7 mouse cellular contexts compared by ENCODE assay signal in the genomic region with DNA sequence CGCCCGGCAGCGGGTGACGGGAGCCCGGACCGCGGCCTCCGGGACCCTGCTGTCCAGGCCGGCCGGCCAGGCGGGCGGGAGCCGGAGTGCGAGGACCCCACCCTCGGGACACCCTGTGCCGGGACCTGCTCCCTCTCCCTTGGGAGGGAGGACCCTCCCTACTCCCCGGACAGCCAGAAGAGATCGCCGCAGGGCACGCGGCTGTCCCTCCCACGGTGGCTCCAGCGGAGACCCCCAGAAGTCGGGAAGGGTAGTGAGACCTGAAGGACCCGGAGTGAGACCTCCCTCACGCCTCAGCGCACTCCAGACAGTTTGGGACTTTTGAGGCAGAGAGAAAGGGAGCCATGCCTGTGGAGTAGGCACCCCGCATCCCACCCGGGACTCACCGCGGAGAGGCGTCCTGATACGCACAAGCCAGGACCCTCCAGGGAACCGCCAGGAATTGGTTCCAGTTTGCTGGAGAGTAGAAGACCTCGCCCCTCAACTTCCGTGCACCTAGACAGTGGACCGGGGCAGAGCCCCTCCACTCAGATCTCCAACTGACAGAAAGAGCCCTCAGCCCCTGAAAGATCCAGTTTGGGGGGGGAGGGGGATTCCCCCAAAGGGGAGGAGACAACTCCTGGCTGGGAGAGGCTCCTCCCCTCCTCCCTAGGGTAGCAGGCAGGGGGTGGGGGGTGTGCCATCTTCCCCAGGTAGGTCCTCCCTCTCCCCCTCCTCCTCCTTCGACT. TPM values are rescaled to one million over a fixed set of nuclear protein-coding genes. Genes with fewer than 3 reads are reported as not detected.
DNase-seq lines count a peak whose midpoint lies in the region; ATAC-seq and TF ChIP-seq lines count a peak whose summit lies in the region.

No protein-coding gene starts in this region.

- no peaks in the 10 kb centered on the region for H3K36me3 ChIP-seq in ES-E14 (ENCODE audit: control insufficient read depth, insufficient read depth, low read length, poor library complexity, severe bottlenecking)
- no peaks in the 10 kb centered on the region; the same call in 1 of the 2 replicates for H3K36me3 ChIP-seq in heart, embryonic 15.5 days

- no peaks in the 10 kb centered on the region for H3K27me3 ChIP-seq in heart, embryonic 15.5 days

- H3K4me3 ChIP-seq in ES-E14 (ENCODE audit: insufficient read depth in 1 of 2, low read depth in 1 of 2, low read length in 2 of 2, poor library complexity in 1 of 2, severe bottlenecking in 1 of 2), result peak overlapping the region; percentile 78 to 82
- H3K4me3 ChIP-seq in heart, embryonic 15.5 days, result peak overlapping the region; percentile 95

- peak; percentile 68 for ATAC-seq in heart, embryonic 15.5 days (replicated peaks; ENCODE audit: insufficient number of reproducible peaks, insufficient read depth, low FRiP score, low read depth)
- ATAC-seq in megakaryocyte, adult 5-6 weeks (ENCODE audit: poor library complexity, severe bottlenecking), result peak; percentile 28

- peaks cover 0 to 10% of the 10 kb centered on the region in 2 experiments; a peak in 1 of 4 replicates for H3K4me1 ChIP-seq in ES-E14 (ENCODE audit: control insufficient read depth in 2 of 2, insufficient read depth in 2 of 2, low read length in 2 of 2, poor library complexity in 1 of 2)
- peaks cover 43% of the 10 kb centered on the region for H3K4me1 ChIP-seq in heart, embryonic 15.5 days (replicated peaks)

- 0% methylated on average over 37 of the region's 38 CpGs for WGBS in heart, embryonic 15.5 days

- H3K9ac ChIP-seq in ES-E14 (ENCODE audit: insufficient read depth, low read depth, low read length, poor library complexity, severe bottlenecking), result peak overlapping the region; percentile 75
- H3K9ac ChIP-seq in heart, embryonic 15.5 days, result peak overlapping the region; percentile 94

- in situ Hi-C loops in ES-E14 (cut with MboI; ENCODE audit: low sequenced_read_pairs in 2 of 2, unreplicated experiment in 2 of 2), result no loop called here

- H3K4me2 ChIP-seq in heart, embryonic 15.5 days, result peak overlapping the region; percentile 87

- H3K27ac ChIP-seq in ES-E14 (ENCODE audit: insufficient read depth, low read depth, low read length, poor library complexity, severe bottlenecking), result no peak overlapping the region
- H3K27ac ChIP-seq in heart, embryonic 15.5 days, result peak overlapping the region; percentile 85

- DNase-seq in ES-E14 (ENCODE audit: low read depth, low spot score), result no peak
- DNase-seq in T-cell, adult 2 months (ENCODE audit: low spot score), result peak; percentile 7
- peak; percentile 51 for DNase-seq in embryo, embryonic 9.5 days (ENCODE audit: extremely low spot score)
- peak; percentile 40 for DNase-seq in kidney, postnatal 14 days
- peak; percentile 49 to 70 for DNase-seq in spleen, postnatal 10 days (ENCODE audit: low spot score in 2 of 2)

- H3K9me3 ChIP-seq in ES-E14 (ENCODE audit: control insufficient read depth, insufficient read depth, low read depth, low read length), result no peaks in the 10 kb centered on the region
- H3K9me3 ChIP-seq in heart, embryonic 15.5 days (replicated peaks), result no peaks in the 10 kb centered on the region

TF ChIP-seq in ES-E14, 5 proteins besides CTCF, POLR2A, EP300 and RAD21:
- no peak for TF ChIP-seq CHD2 (IDR thresholded peaks at IDR 0.05; ENCODE audit: low read depth, low read length)
- TF ChIP-seq ZNF384 (IDR thresholded peaks at IDR 0.05; ENCODE audit: low read depth, low read length), result no peak
- TF ChIP-seq ZC3H11A (IDR thresholded peaks at IDR 0.05; ENCODE audit: borderline replicate concordance, low read depth, low read length), result no peak
- TF ChIP-seq MAFK (IDR thresholded peaks at IDR 0.05; ENCODE audit: insufficient read depth, low read depth, low read length), result no peak

RNA-seq across cellular contexts. Expression of a gene that starts 0.5 kb away (rescaled TPM):
- total RNA-seq in ES-E14 (2012; rRNA removed), result 1.3 and 1.7 TPM in 2 replicates
- 5.0 and 6.7 TPM in 2 replicates for polyA plus RNA-seq in heart, embryonic 15.5 days (2015; fragmentation: Nextera tagmentation; extraction: Ambion mirVana)
- total RNA-seq in megakaryocyte, adult 5-6 weeks (2015), result 35.6 and 43.1 TPM in 2 replicates
- total RNA-seq in megakaryocyte, adult 5-6 weeks (2017), result 10.2 and 16.1 TPM in 2 replicates

RNA-seq across cellular contexts. Expression of a gene that starts 18.8 kb away (rescaled TPM):
- 890 and 1,987 TPM in 2 replicates for total RNA-seq in ES-E14 (2012; rRNA removed)
- 8.4 and 12.2 TPM in 2 replicates for polyA plus RNA-seq in heart, embryonic 15.5 days (2015; fragmentation: Nextera tagmentation; extraction: Ambion mirVana)
- 44.5 and 48.4 TPM in 2 replicates for total RNA-seq in megakaryocyte, adult 5-6 weeks (2015)
- total RNA-seq in megakaryocyte, adult 5-6 weeks (2017), result 51.4 and 63.5 TPM in 2 replicates

RNA-seq across cellular contexts. Expression of a gene that starts 35.7 kb away (rescaled TPM):
- total RNA-seq in ES-E14 (2012; rRNA removed), result 0.22 TPM in 1 of 2 replicates, not detected in the other
- 2.8 and 4.3 TPM in 2 replicates for polyA plus RNA-seq in heart, embryonic 15.5 days (2015; fragmentation: Nextera tagmentation; extraction: Ambion mirVana)
- 4.4 and 5.3 TPM in 2 replicates for total RNA-seq in megakaryocyte, adult 5-6 weeks (2015)
- total RNA-seq in megakaryocyte, adult 5-6 weeks (2017), result 4.7 and 5.0 TPM in 2 replicates

RNA-seq across cellular contexts. Expression of a gene that starts 54.0 kb away (rescaled TPM):
- total RNA-seq in ES-E14 (2012; rRNA removed), result 32.9 and 40.4 TPM in 2 replicates
- 48.3 and 49.5 TPM in 2 replicates for polyA plus RNA-seq in heart, embryonic 15.5 days (2015; fragmentation: Nextera tagmentation; extraction: Ambion mirVana)
- total RNA-seq in megakaryocyte, adult 5-6 weeks (2015), result 33.0 and 34.4 TPM in 2 replicates
- 24.9 and 25.9 TPM in 2 replicates for total RNA-seq in megakaryocyte, adult 5-6 weeks (2017)

Comparison
In these comparisons a context has a peak if more than half of its experiments do, and no peak if none do; other contexts are left out.
1. RNA of a gene that starts 18.8 kb away (total RNA-seq): 890 to 1,987 TPM in ES-E14; 44.5 to 63.5 TPM in megakaryocyte, adult 5-6 weeks; every median in the first group is over 10 times any median in the second.